Mouse (Mus musculus): ENCODE data around the gene Rraga.
"Not testable (repeated sequence)": the region's sequence is repeated elsewhere in the genome, so short reads cannot be mapped to it uniquely, and the experiment has no call there.

Rraga gene

GRCm38 (mm10) chr4:86611524-86612288 is 36.2 kb downstream of the Rraga start, which contains the start of gene Haus6:
TSS of gene Haus6 (minus strand) at chr4:86612055.
- peak; percentile 93 for DNase-seq

GRCm38 (mm10) chr4:86612289-86612620 is 36.8 kb downstream of the Rraga start:
- no peak for DNase-seq

- DNase-seq, result no peak
Measured at GRCm38 (mm10) chr4:86620506-86620905, 45.0 kb downstream of the Rraga start.

- DNase-seq, result no peak
Measured at GRCm38 (mm10) chr4:86622116-86622515, 46.6 kb downstream of the Rraga start.

GRCm38 (mm10) chr4:86622532-86622931 is 47.1 kb downstream of the Rraga start:
- DNase-seq, result not testable (repeated sequence)

- DNase-seq, result no peak
Measured at GRCm38 (mm10) chr4:86625463-86625862, 50.0 kb downstream of the Rraga start.

- not testable (repeated sequence) for DNase-seq
Measured at GRCm38 (mm10) chr4:86626496-86626895, 51.0 kb downstream of the Rraga start.
